In genomic region chr12:101026025-101026424, GRCm38 (mm10) we compare ENCODE assay signal across 8 mouse cellular contexts. TPM values are rescaled to one million over a fixed set of nuclear protein-coding genes. Genes with fewer than 3 reads are reported as not detected.
DNase-seq lines count a peak whose midpoint lies in the region; ATAC-seq and TF ChIP-seq lines count a peak whose summit lies in the region.

No protein-coding gene starts in this region.

- H3K9me3 ChIP-seq in lung, embryonic 15.5 days: no peaks in the 10 kb centered on the region
- no peaks in the 10 kb centered on the region for H3K9me3 ChIP-seq in forebrain, embryonic 15.5 days
- H3K9me3 ChIP-seq in liver, embryonic 14.5 days (ENCODE audit: control insufficient read depth, low read length): no peaks in the 10 kb centered on the region
- no peaks in the 10 kb centered on the region for H3K9me3 ChIP-seq in stomach, embryonic 16.5 days (replicated peaks; ENCODE audit: control insufficient read depth, low read length)

- no peaks in the 10 kb centered on the region for H3K36me3 ChIP-seq in lung, embryonic 15.5 days
- H3K36me3 ChIP-seq in forebrain, embryonic 15.5 days: 0 out of 2 replicates have a peak, but pooled peaks cover 7% of the 10 kb centered on the region
- peaks cover 16% of the 10 kb centered on the region for H3K36me3 ChIP-seq in liver, embryonic 14.5 days (replicated peaks; ENCODE audit: control insufficient read depth, insufficient read depth, low read depth)
- no peaks in the 10 kb centered on the region; the same call in 1 of the 2 replicates for H3K36me3 ChIP-seq in stomach, embryonic 16.5 days (ENCODE audit: control insufficient read depth, insufficient read depth, low read length)

- peaks cover 27% of the 10 kb centered on the region for H3K27me3 ChIP-seq in lung, embryonic 15.5 days
- H3K27me3 ChIP-seq in forebrain, embryonic 15.5 days: no peaks in the 10 kb centered on the region
- no peaks in the 10 kb centered on the region for H3K27me3 ChIP-seq in liver, embryonic 14.5 days (ENCODE audit: control insufficient read depth, insufficient read depth, low read length)
- no peaks in the 10 kb centered on the region for H3K27me3 ChIP-seq in stomach, embryonic 16.5 days (ENCODE audit: control insufficient read depth, insufficient read depth, low read length)

- peak overlapping the region; percentile 94; the same call in 1 of the 2 replicates for H3K4me2 ChIP-seq in lung, embryonic 15.5 days
- H3K4me2 ChIP-seq in forebrain, embryonic 15.5 days (replicated peaks): peak overlapping the region; percentile 80
- peak overlapping the region; percentile 89 for H3K4me2 ChIP-seq in liver, embryonic 14.5 days (ENCODE audit: low read depth)
- H3K4me2 ChIP-seq in stomach, embryonic 16.5 days (ENCODE audit: low read depth, low read length): peak overlapping the region; percentile 86

- peaks cover 42% of the 10 kb centered on the region for H3K4me1 ChIP-seq in lung, embryonic 15.5 days
- peaks cover 53% of the 10 kb centered on the region for H3K4me1 ChIP-seq in forebrain, embryonic 15.5 days
- H3K4me1 ChIP-seq in liver, embryonic 14.5 days (replicated peaks; ENCODE audit: control insufficient read depth in 2 of 2, insufficient read depth in 2 of 2, low read length in 1 of 2): peaks cover 27 to 31% of the 10 kb centered on the region in 2 experiments
- H3K4me1 ChIP-seq in stomach, embryonic 16.5 days (ENCODE audit: control insufficient read depth, insufficient read depth, low read length): peaks cover 16% of the 10 kb centered on the region; the same call in 1 of the 2 replicates

- no peak overlapping the region for H3K4me3 ChIP-seq in lung, embryonic 15.5 days
- peak overlapping the region; percentile 70 for H3K4me3 ChIP-seq in forebrain, embryonic 15.5 days
- H3K4me3 ChIP-seq in liver, embryonic 14.5 days (ENCODE audit: insufficient read depth in 1 of 2, low read depth in 2 of 2, low read length in 2 of 2): peak overlapping the region; percentile 12 to 81; a peak in 3 of 4 replicates
- H3K4me3 ChIP-seq in stomach, embryonic 16.5 days (replicated peaks; ENCODE audit: low read length): no peak overlapping the region

- TF ChIP-seq EP300 in liver, embryonic 14.5 days (IDR thresholded peaks at IDR 0.05; ENCODE audit: low read depth): no peak

- ATAC-seq in lung, embryonic 15.5 days (ENCODE audit: borderline replicate concordance, extremely low read depth, low FRiP score, low TSS enrichment): no peak
- ATAC-seq in forebrain, embryonic 15.5 days (replicated peaks): no peak
- ATAC-seq in liver, embryonic 14.5 days (ENCODE audit: insufficient read depth): no peak
- ATAC-seq in stomach, embryonic 16.5 days (ENCODE audit: insufficient read depth, low FRiP score): no peak

- H3K27ac ChIP-seq in lung, embryonic 15.5 days: peak overlapping the region; percentile 71
- no peak overlapping the region for H3K27ac ChIP-seq in forebrain, embryonic 15.5 days (replicated peaks)
- H3K27ac ChIP-seq in liver, embryonic 14.5 days: peak overlapping the region; percentile 85
- H3K27ac ChIP-seq in stomach, embryonic 16.5 days (ENCODE audit: low read length): peak overlapping the region; percentile 62

- TF ChIP-seq CTCF in liver, embryonic 14.5 days (IDR thresholded peaks at IDR 0.05; ENCODE audit: low read depth): no peak

- no peak overlapping the region for H3K9ac ChIP-seq in lung, embryonic 15.5 days
- H3K9ac ChIP-seq in forebrain, embryonic 15.5 days (replicated peaks): peak overlapping the region; percentile 81; the same call in 1 of the 2 replicates
- H3K9ac ChIP-seq in liver, embryonic 14.5 days (replicated peaks): peak overlapping the region; percentile 28
- H3K9ac ChIP-seq in stomach, embryonic 16.5 days (ENCODE audit: low read length): no peak overlapping the region

- 74% methylated on average over 4 of the region's 4 CpGs for WGBS in lung, embryonic 15.5 days
- 79% methylated on average over 4 of the region's 4 CpGs for WGBS in forebrain, embryonic 15.5 days
- WGBS in liver, embryonic 14.5 days (ENCODE audit: insufficient replicate concordance): 15% methylated on average over 4 of the region's 4 CpGs
- WGBS in stomach, embryonic 16.5 days: 67% methylated on average over 4 of the region's 4 CpGs

- DNase-seq in lung, adult 18-20 months: no peak
- no peak for DNase-seq in liver, embryonic 14.5 days (ENCODE audit: low read depth in 3 of 3, low spot score in 3 of 3)
- no peak for DNase-seq in urinary bladder, postnatal 14 days (ENCODE audit: low spot score)
- no peak for DNase-seq in embryo, embryonic 9.5 days (ENCODE audit: extremely low spot score)
- DNase-seq in adrenal gland, postnatal 25 days: no peak

RNA-seq across cellular contexts. Expression of gene Ccdc88c, which starts 2.8 kb away (rescaled TPM):
- 14.3 and 17.9 TPM in 2 replicates for polyA plus RNA-seq in lung, embryonic 15.5 days (2015; fragmentation: Nextera tagmentation; extraction: Ambion mirVana)
- 18.3 and 20.3 TPM in 2 replicates for polyA plus RNA-seq in forebrain, embryonic 15.5 days (2015; fragmentation: Nextera tagmentation; extraction: Ambion mirVana)
- polyA plus RNA-seq in liver, embryonic 14.5 days (2012; rRNA removed): 9.2 and 9.3 TPM in 2 replicates
- 5.3 and 6.2 TPM in 2 replicates for polyA plus RNA-seq in liver, embryonic 14.5 days (2014; fragmentation: Nextera tagmentation; extraction: Ambion mirVana)
- 8.3 and 11.1 TPM in 2 replicates for polyA plus RNA-seq in stomach, embryonic 16.5 days (2015; fragmentation: Nextera tagmentation; extraction: Ambion mirVana)
- 2.3 and 4.6 TPM in 2 replicates for total RNA-seq in adrenal gland, postnatal 25 days (2021)

RNA-seq across cellular contexts. Expression of gene Ppp4r3a, which starts 57.5 kb away (rescaled TPM):
- polyA plus RNA-seq in lung, embryonic 15.5 days (2015; fragmentation: Nextera tagmentation; extraction: Ambion mirVana): 39.4 and 41.3 TPM in 2 replicates
- 36.4 and 38.5 TPM in 2 replicates for polyA plus RNA-seq in forebrain, embryonic 15.5 days (2015; fragmentation: Nextera tagmentation; extraction: Ambion mirVana)
- 11.7 and 18.3 TPM in 2 replicates for polyA plus RNA-seq in liver, embryonic 14.5 days (2012; rRNA removed)
- polyA plus RNA-seq in liver, embryonic 14.5 days (2014; fragmentation: Nextera tagmentation; extraction: Ambion mirVana): 18.8 and 20.9 TPM in 2 replicates
- polyA plus RNA-seq in stomach, embryonic 16.5 days (2015; fragmentation: Nextera tagmentation; extraction: Ambion mirVana): 21.7 and 28.2 TPM in 2 replicates
- total RNA-seq in adrenal gland, postnatal 25 days (2021): 60.1 and 72.7 TPM in 2 replicates

Comparison
In these comparisons a context has a peak if more than half of its experiments do, and no peak if none do; other contexts are left out.
1. H3K4me3 ChIP-seq: peak in forebrain, embryonic 15.5 days (single experiment) and liver, embryonic 14.5 days (2 of 2); none in lung, embryonic 15.5 days (single experiment) and stomach, embryonic 16.5 days (single experiment).
2. H3K9ac ChIP-seq: peak in forebrain, embryonic 15.5 days (single experiment) and liver, embryonic 14.5 days (single experiment); none in lung, embryonic 15.5 days (single experiment) and stomach, embryonic 16.5 days (single experiment).
3. Peak in every context shown above with its lines, with median percentiles within 50 percentile points of each other: H3K4me2 ChIP-seq.